Mouse (Mus musculus): ENCODE data around the gene Fam184a.

- TF ChIP-seq CTCF (IDR thresholded peaks at IDR 0.05; ENCODE audit: borderline replicate concordance, extremely low read depth, insufficient read depth, insufficient read length) (no peak), POLR2A (IDR thresholded peaks at IDR 0.05; ENCODE audit: borderline replicate concordance, extremely low read depth, insufficient read depth, insufficient read length, poor library complexity, severe bottlenecking) (no peak)
These were observed 25.6 kb downstream of the Fam184a start for GRCm38 (mm10) chr10:53725301-53725700.
